Mouse (Mus musculus): ENCODE measurements at regions not wholly inside any gene's neighbourhood (a gene's known extent, or its start where the extent isn't known, plus 50 kb on each side); places are given as distances from the start of the nearest gene placed in this dataset.

GRCm38 (mm10) chr13:106689618-106690017 is 247.1 kb downstream of the Ipo11 start:
- H3K4me1 ChIP-seq (replicated peaks), result no peaks in the 10 kb centered on the region
- H3K27me3 ChIP-seq, result no peaks in the 10 kb centered on the region
- no peaks in the 10 kb centered on the region for H3K9me3 ChIP-seq
- no peaks in the 10 kb centered on the region for H3K36me3 ChIP-seq
- H3K4me2 ChIP-seq, result no peak overlapping the region
- H3K27ac ChIP-seq, result no peak overlapping the region
- no peak for ATAC-seq (ENCODE audit: insufficient number of reproducible peaks, insufficient read depth, low FRiP score, low TSS enrichment, low read depth)
- 74% methylated on average over 2 of the region's 2 CpGs for WGBS
- no peak overlapping the region for H3K9ac ChIP-seq (replicated peaks)
- H3K4me3 ChIP-seq (replicated peaks), result no peak overlapping the region

- no peak overlapping the region for H3K9ac ChIP-seq (replicated peaks)
- H3K4me3 ChIP-seq (replicated peaks), result no peak overlapping the region
- H3K36me3 ChIP-seq, result no peaks in the 10 kb centered on the region
- no peaks in the 10 kb centered on the region for H3K9me3 ChIP-seq
- no peaks in the 10 kb centered on the region for H3K4me1 ChIP-seq (replicated peaks)
- H3K27me3 ChIP-seq, result no peaks in the 10 kb centered on the region
- no peak for ATAC-seq (ENCODE audit: insufficient number of reproducible peaks, insufficient read depth, low FRiP score, low TSS enrichment, low read depth)
- WGBS, result 81% methylated on average over 8 of the region's 8 CpGs
- H3K27ac ChIP-seq, result no peak overlapping the region
- H3K4me2 ChIP-seq, result no peak overlapping the region
These were observed 247.7 kb downstream of the Ipo11 start for GRCm38 (mm10) chr13:106689051-106689450.

GRCm38 (mm10) chr13:106669665-106670064 is 267.1 kb downstream of the Ipo11 start:
- WGBS, result 92% methylated on average over 5 of the region's 5 CpGs
- H3K36me3 ChIP-seq, result no peaks in the 10 kb centered on the region

GRCm38 (mm10) chr13:106662195-106662594 is 274.6 kb downstream of the Ipo11 start:
- WGBS, result 97% methylated on average over 1 of the region's 1 CpGs
- Histone ChIP-seq H3K36me3 (no peaks in the 10 kb centered on the region), H3K4me3 (replicated peaks) (no peak overlapping the region), H3K9me3 (no peaks in the 10 kb centered on the region), H3K27me3 (no peaks in the 10 kb centered on the region), H3K9ac (replicated peaks) (no peak overlapping the region), H3K4me2 (no peak overlapping the region), H3K4me1 (replicated peaks) (no peaks in the 10 kb centered on the region), H3K27ac (no peak overlapping the region)
- no peak for ATAC-seq (ENCODE audit: insufficient number of reproducible peaks, insufficient read depth, low FRiP score, low TSS enrichment, low read depth)

More at GRCm38 (mm10) chr13:106669665-106670064, 267.1 kb downstream of the Ipo11 start:
- Histone ChIP-seq H3K9me3 (no peaks in the 10 kb centered on the region), H3K27me3 (no peaks in the 10 kb centered on the region), H3K4me1 (replicated peaks) (no peaks in the 10 kb centered on the region), H3K4me2 (no peak overlapping the region), H3K4me3 (replicated peaks) (no peak overlapping the region), H3K27ac (no peak overlapping the region), H3K9ac (replicated peaks) (no peak overlapping the region)
- no peak for ATAC-seq (ENCODE audit: insufficient number of reproducible peaks, insufficient read depth, low FRiP score, low TSS enrichment, low read depth)

- Histone ChIP-seq H3K27ac (no peak overlapping the region), H3K36me3 (no peaks in the 10 kb centered on the region), H3K4me1 (replicated peaks) (no peaks in the 10 kb centered on the region), H3K9me3 (no peaks in the 10 kb centered on the region), H3K9ac (replicated peaks) (no peak overlapping the region), H3K4me2 (no peak overlapping the region), H3K27me3 (no peaks in the 10 kb centered on the region), H3K4me3 (replicated peaks) (no peak overlapping the region)
- no peak for ATAC-seq (ENCODE audit: insufficient number of reproducible peaks, insufficient read depth, low FRiP score, low TSS enrichment, low read depth)
These were observed 287.4 kb downstream of the Ipo11 start for GRCm38 (mm10) chr13:106649363-106649762.

- H3K36me3 ChIP-seq, result no peaks in the 10 kb centered on the region
- H3K4me1 ChIP-seq (replicated peaks), result no peaks in the 10 kb centered on the region
- no peak overlapping the region for H3K4me2 ChIP-seq
- H3K9ac ChIP-seq (replicated peaks), result no peak overlapping the region
- no peak for ATAC-seq (ENCODE audit: insufficient number of reproducible peaks, insufficient read depth, low FRiP score, low TSS enrichment, low read depth)
- H3K27me3 ChIP-seq, result no peaks in the 10 kb centered on the region
- no peak overlapping the region for H3K27ac ChIP-seq
- WGBS, result 83% methylated on average over 5 of the region's 5 CpGs
- H3K4me3 ChIP-seq (replicated peaks), result no peak overlapping the region
- no peaks in the 10 kb centered on the region for H3K9me3 ChIP-seq
These were observed 293.3 kb downstream of the Ipo11 start for GRCm38 (mm10) chr13:106643302-106643975.

- Histone ChIP-seq H3K36me3 (no peaks in the 10 kb centered on the region), H3K4me2 (no peak overlapping the region), H3K27me3 (no peaks in the 10 kb centered on the region), H3K4me3 (replicated peaks) (no peak overlapping the region), H3K9ac (replicated peaks) (no peak overlapping the region), H3K27ac (no peak overlapping the region), H3K4me1 (replicated peaks) (no peaks in the 10 kb centered on the region), H3K9me3 (no peaks in the 10 kb centered on the region)
- no peak for ATAC-seq (ENCODE audit: insufficient number of reproducible peaks, insufficient read depth, low FRiP score, low TSS enrichment, low read depth)
- WGBS, result 77% methylated on average over 7 of the region's 7 CpGs
These were observed 297.9 kb downstream of the Ipo11 start for GRCm38 (mm10) chr13:106638706-106639385.

- 69% methylated on average over 2 of the region's 2 CpGs for WGBS
These were observed 345.0 kb downstream of the Ipo11 start for GRCm38 (mm10) chr13:106591729-106592128.

GRCm38 (mm10) chr13:106567658-106568359 is 368.9 kb downstream of the Ipo11 start:
- Histone ChIP-seq H3K27me3 (no peaks in the 10 kb centered on the region), H3K9me3 (no peaks in the 10 kb centered on the region), H3K36me3 (no peaks in the 10 kb centered on the region), H3K4me2 (no peak overlapping the region), H3K9ac (replicated peaks) (no peak overlapping the region), H3K4me1 (replicated peaks) (no peaks in the 10 kb centered on the region), H3K27ac (no peak overlapping the region), H3K4me3 (replicated peaks) (no peak overlapping the region)
- ATAC-seq (ENCODE audit: insufficient number of reproducible peaks, insufficient read depth, low FRiP score, low TSS enrichment, low read depth), result no peak
- WGBS, result 75% methylated on average over 9 of the region's 9 CpGs

More at GRCm38 (mm10) chr13:106591729-106592128, 345.0 kb downstream of the Ipo11 start:
- Histone ChIP-seq H3K9me3 (no peaks in the 10 kb centered on the region), H3K36me3 (no peaks in the 10 kb centered on the region), H3K4me3 (replicated peaks) (no peak overlapping the region), H3K4me2 (no peak overlapping the region), H3K27me3 (no peaks in the 10 kb centered on the region), H3K9ac (replicated peaks) (no peak overlapping the region), H3K27ac (no peak overlapping the region), H3K4me1 (replicated peaks) (no peaks in the 10 kb centered on the region)
- no peak for ATAC-seq (ENCODE audit: insufficient number of reproducible peaks, insufficient read depth, low FRiP score, low TSS enrichment, low read depth)

- no peak for ATAC-seq (ENCODE audit: insufficient number of reproducible peaks, insufficient read depth, low FRiP score, low TSS enrichment, low read depth)
- Histone ChIP-seq H3K4me2 (no peak overlapping the region), H3K36me3 (no peaks in the 10 kb centered on the region), H3K27me3 (no peaks in the 10 kb centered on the region), H3K27ac (no peak overlapping the region), H3K9ac (replicated peaks) (no peak overlapping the region), H3K4me3 (replicated peaks) (no peak overlapping the region), H3K9me3 (no peaks in the 10 kb centered on the region), H3K4me1 (replicated peaks) (no peaks in the 10 kb centered on the region)
- 84% methylated on average over 1 of the region's 1 CpGs for WGBS
These were observed 374.2 kb downstream of the Ipo11 start for GRCm38 (mm10) chr13:106562588-106562987.

- WGBS, result 77% methylated on average over 4 of the region's 4 CpGs
- Histone ChIP-seq H3K27ac (no peak overlapping the region), H3K36me3 (no peaks in the 10 kb centered on the region), H3K4me2 (no peak overlapping the region), H3K9ac (replicated peaks) (no peak overlapping the region), H3K9me3 (no peaks in the 10 kb centered on the region), H3K4me1 (replicated peaks) (no peaks in the 10 kb centered on the region), H3K4me3 (replicated peaks) (no peak overlapping the region), H3K27me3 (no peaks in the 10 kb centered on the region)
- ATAC-seq (ENCODE audit: insufficient number of reproducible peaks, insufficient read depth, low FRiP score, low TSS enrichment, low read depth), result no peak
These were observed 374.6 kb downstream of the Ipo11 start for GRCm38 (mm10) chr13:106562161-106562560.

Data from limb, embryonic 12.5 days (tissue).